Mouse (Mus musculus) myocyte (in vitro differentiated cells): ENCODE measurements at regions not wholly inside any gene's neighbourhood (a gene's known extent, or its start where the extent isn't known, plus 50 kb on each side); places are given as distances from the start of the nearest gene placed in this dataset.

ENCODE experiments used
- CEBPB ChIP-seq: IDR thresholded peaks from 2 replicates; pipeline ENCODE4 v1.6.1; 2011; ENCODE audit warnings: mild to moderate bottlenecking, moderate library complexity; ENCODE audit not compliant: poor library complexity, insufficient read depth, severe bottlenecking
- E2F4 ChIP-seq: IDR thresholded peaks from one replicate; pipeline ENCODE4 v1.6.1; 2011; ENCODE audit warnings: mild to moderate bottlenecking, control low read depth, moderate library complexity; ENCODE audit not compliant: insufficient read depth
- MAX ChIP-seq: IDR thresholded peaks from one replicate; pipeline ENCODE4 v1.6.1; 2011; ENCODE audit warnings: low read depth, mild to moderate bottlenecking, control low read depth
- MYOG ChIP-seq, 3 experiments: IDR thresholded peaks; one replicate each; pipeline ENCODE4 v1.6.1; 2011; ENCODE audit warnings: control low read depth in 2 of 3, low read depth in 2 of 3, mild to moderate bottlenecking in 2 of 3; ENCODE audit not compliant: insufficient read length in 2 of 3, control insufficient read depth in 1 of 3, insufficient read depth in 1 of 3
- POLR2A ChIP-seq: IDR thresholded peaks from one replicate; pipeline ENCODE4 v1.6.1; 2011; ENCODE audit warnings: low read depth, mild to moderate bottlenecking, control low read depth, moderate library complexity; ENCODE audit not compliant: insufficient read length
- POLR2AphosphoS2 ChIP-seq: IDR thresholded peaks from one replicate; pipeline ENCODE4 v1.6.1; 2011; ENCODE audit warnings: low read depth, control low read depth; ENCODE audit not compliant: insufficient read length
- SRF ChIP-seq: IDR thresholded peaks from one replicate; pipeline ENCODE4 v1.6.1; 2011; ENCODE audit warnings: low read depth; ENCODE audit not compliant: control insufficient read depth, insufficient read length
- TCF12 ChIP-seq: IDR thresholded peaks from one replicate; pipeline ENCODE4 v1.6.1; 2011; ENCODE audit warnings: mild to moderate bottlenecking, control low read depth; ENCODE audit not compliant: poor library complexity, insufficient read depth, severe bottlenecking
- USF1 ChIP-seq: IDR thresholded peaks from one replicate; pipeline ENCODE4 v1.6.1; 2011; ENCODE audit warnings: low read depth, mild to moderate bottlenecking, control low read depth, moderate library complexity

GRCm38 (mm10) chr6:81805942-81806341 lies 117.5 kb upstream of the Gcfc2 start:
- TF ChIP-seq USF1, result no peak
- no peak for TF ChIP-seq POLR2A
- no peak for TF ChIP-seq POLR2AphosphoS2
- TF ChIP-seq E2F4, result no peak
- TF ChIP-seq SRF, result no peak
- TF ChIP-seq TCF12, result no peak
- TF ChIP-seq MAX, result no peak
- no peak for TF ChIP-seq CEBPB
- no peak for TF ChIP-seq MYOG (IDR thresholded peaks at IDR 0.05; ENCODE audit: control insufficient read depth in 1 of 3, insufficient read depth in 1 of 3, insufficient read length in 2 of 3, low read depth in 2 of 3)
